ENCODE assay signal across 8 mouse cellular contexts in genomic region chr5:73254660-73255059, GRCm38 (mm10). TPM values are rescaled to one million over a fixed set of nuclear protein-coding genes. Genes with fewer than 3 reads are reported as not detected.
DNase-seq lines count a peak whose midpoint lies in the region; ATAC-seq and TF ChIP-seq lines count a peak whose summit lies in the region.

No protein-coding gene starts in this region.

- no peak for TF ChIP-seq CTCF in G1E (IDR thresholded peaks at IDR 0.05; ENCODE audit: low read depth, low read length)

- peak overlapping the region; percentile 94 for H3K9ac ChIP-seq in heart, embryonic 11.5 days (ENCODE audit: low read depth, low read length)
- peak overlapping the region; percentile 90 for H3K9ac ChIP-seq in liver, embryonic 11.5 days (ENCODE audit: low read depth, low read length)

- peaks cover 29% of the 10 kb centered on the region for H3K4me1 ChIP-seq in heart, embryonic 11.5 days (ENCODE audit: control insufficient read depth, insufficient read depth, low read length)
- H3K4me1 ChIP-seq in G1E (ENCODE audit: insufficient read depth, low read depth, low read length), result peaks cover 69% of the 10 kb centered on the region
- peaks cover 34% of the 10 kb centered on the region for H3K4me1 ChIP-seq in liver, embryonic 11.5 days (replicated peaks; ENCODE audit: control insufficient read depth, insufficient read depth, low read length)

- no peaks in the 10 kb centered on the region for H3K9me3 ChIP-seq in heart, embryonic 11.5 days (replicated peaks; ENCODE audit: control insufficient read depth, low read length)
- no peaks in the 10 kb centered on the region for H3K9me3 ChIP-seq in G1E (replicated peaks)
- no peaks in the 10 kb centered on the region for H3K9me3 ChIP-seq in liver, embryonic 11.5 days (ENCODE audit: control insufficient read depth, low read length)

- H3K4me2 ChIP-seq in heart, embryonic 11.5 days, result peak overlapping the region; percentile 83
- H3K4me2 ChIP-seq in liver, embryonic 11.5 days, result peak overlapping the region; percentile 86

- H3K27me3 ChIP-seq in heart, embryonic 11.5 days (ENCODE audit: control insufficient read depth, insufficient read depth, low read length), result no peaks in the 10 kb centered on the region
- H3K27me3 ChIP-seq in G1E (ENCODE audit: insufficient read depth, low read length), result no peaks in the 10 kb centered on the region
- H3K27me3 ChIP-seq in liver, embryonic 11.5 days (replicated peaks; ENCODE audit: control insufficient read depth, insufficient read depth, low read length), result no peaks in the 10 kb centered on the region

- WGBS in heart, embryonic 11.5 days (ENCODE audit: insufficient replicate concordance), result 21% methylated on average over 5 of the region's 5 CpGs
- WGBS in liver, embryonic 11.5 days, result 20% methylated on average over 5 of the region's 5 CpGs

- ATAC-seq in heart, embryonic 11.5 days (replicated peaks; ENCODE audit: insufficient number of reproducible peaks, low FRiP score, low TSS enrichment), result no peak
- ATAC-seq in G1E (ENCODE audit: extremely low read depth, insufficient number of reproducible peaks, low FRiP score, poor library complexity, severe bottlenecking), result no peak
- ATAC-seq in liver, embryonic 11.5 days (replicated peaks; ENCODE audit: low FRiP score), result no peak

- peak overlapping the region; percentile 97 for H3K4me3 ChIP-seq in heart, embryonic 11.5 days (ENCODE audit: low read depth, low read length)
- H3K4me3 ChIP-seq in G1E (ENCODE audit: low read depth, low read length), result peak overlapping the region; percentile 96
- peak overlapping the region; percentile 89 for H3K4me3 ChIP-seq in liver, embryonic 11.5 days (ENCODE audit: low read depth, low read length)

- DNase-seq in heart, adult 8-10 months (ENCODE audit: low spot score), result no peak
- DNase-seq in G1E (ENCODE audit: low spot score), result no peak
- DNase-seq in forelimb bud, embryonic 11.5 days (ENCODE audit: low read depth, low spot score), result peak; percentile 45
- DNase-seq in liver, embryonic 11.5 days (ENCODE audit: low spot score), result no peak
- DNase-seq in yolk sac, embryonic 10.5 days (ENCODE audit: low spot score), result peak; percentile 16
- DNase-seq in ovary, adult 18-20 months (ENCODE audit: low spot score), result no peak
- DNase-seq in right cerebral cortex, postnatal 25 days, result no peak

- H3K36me3 ChIP-seq in heart, embryonic 11.5 days (ENCODE audit: control insufficient read depth, insufficient read depth, low read length), result no peaks in the 10 kb centered on the region
- peaks cover 21% of the 10 kb centered on the region for H3K36me3 ChIP-seq in G1E (replicated peaks)
- no peaks in the 10 kb centered on the region for H3K36me3 ChIP-seq in liver, embryonic 11.5 days (ENCODE audit: control insufficient read depth, insufficient read depth, low read length)

- peak overlapping the region; percentile 96 for H3K27ac ChIP-seq in heart, embryonic 11.5 days (ENCODE audit: low read depth, low read length)
- peak overlapping the region; percentile 82 for H3K27ac ChIP-seq in liver, embryonic 11.5 days (ENCODE audit: low read depth, low read length)

RNA-seq across cellular contexts. Expression of gene Fryl, which starts 1.8 kb away (rescaled TPM):
- polyA plus RNA-seq in heart, embryonic 11.5 days (2014; fragmentation: Nextera tagmentation; extraction: Ambion mirVana), result 38.1 and 40.8 TPM in 2 replicates
- total RNA-seq in heart, adult 8-10 months (2022), result 10 to 100 TPM; 32.7 to 38.8 (median 35.1) TPM
- total RNA-seq in G1E (2014; fragmentation: Nextera tagmentation) (352 and 439 TPM in 2 replicates), G1E (2017) (112 and 118 TPM in 2 replicates)
- 133 and 147 TPM in 2 replicates for polyA plus RNA-seq in G1E (2012)
- 35.4 and 39.7 TPM in 2 replicates for polyA plus RNA-seq in liver, embryonic 11.5 days (2014; fragmentation: Nextera tagmentation; extraction: Ambion mirVana)

RNA-seq across cellular contexts. Expression of gene Ociad1, which starts 37.9 kb away (rescaled TPM):
- 156 and 190 TPM in 2 replicates for polyA plus RNA-seq in heart, embryonic 11.5 days (2014; fragmentation: Nextera tagmentation; extraction: Ambion mirVana)
- 100 to 1,000 TPM; 233 to 264 (median 240) TPM for total RNA-seq in heart, adult 8-10 months (2022)
- total RNA-seq in G1E (2014; fragmentation: Nextera tagmentation) (311 and 324 TPM in 2 replicates), G1E (2017) (223 and 231 TPM in 2 replicates)
- 93.3 and 121 TPM in 2 replicates for polyA plus RNA-seq in G1E (2012)
- polyA plus RNA-seq in liver, embryonic 11.5 days (2014; fragmentation: Nextera tagmentation; extraction: Ambion mirVana), result 170 and 171 TPM in 2 replicates

Comparison
In these comparisons a context has a peak if more than half of its experiments do, and no peak if none do; other contexts are left out.
1. DNase-seq: peak in forelimb bud, embryonic 11.5 days (single experiment) and yolk sac, embryonic 10.5 days (single experiment); none in heart, adult 8-10 months (single experiment), G1E (single experiment), liver, embryonic 11.5 days (single experiment), ovary, adult 18-20 months (single experiment) and right cerebral cortex, postnatal 25 days (single experiment).
2. Peak in every context shown above with its lines, with median percentiles within 50 percentile points of each other: H3K4me3 ChIP-seq.